In genomic region chr14:37137596-37137995, GRCm38 (mm10) we compare ENCODE assay signal across 11 mouse cellular contexts. TPM values are rescaled to one million over a fixed set of nuclear protein-coding genes. Genes with fewer than 3 reads are reported as not detected.
"Had no signal": no experiment of that assay in that cellular context is flagged by ENCODE, and none has a peak within 500 bp of the region (broad histone marks: within the 10 kb centered on the region; RNA-seq: fewer than 3 reads in every experiment).

No protein-coding gene starts in this region.

RNA-seq across cellular contexts. Expression of gene 2610528A11Rik, which starts 23.8 kb away (rescaled TPM):
- total RNA-seq: heart, adult 8-10 months; left cerebral cortex, postnatal 25 days; liver, adult 2 months had no signal
- polyA plus RNA-seq: hindbrain, embryonic 12.5 days; inflammation-experienced regulatory T-cells, adult 6 months; liver, embryonic 12.5 days had no signal

RNA-seq across cellular contexts. Expression of gene Cdhr1, which starts 39.4 kb away (rescaled TPM):
- total RNA-seq: gastrocnemius, adult 18-20 months; gastrocnemius, adult 8-10 months; gastrocnemius, postnatal 14 days; gastrocnemius, postnatal 36 days; heart, adult 8-10 months; liver, adult 2 months had no signal
- polyA plus RNA-seq: liver, embryonic 12.5 days; liver, embryonic 15.5 days had no signal
